Mouse (Mus musculus) heart, adult 8-10 months (tissue): ENCODE results near the gene Spsb1. TPM values are rescaled to one million over a fixed set of nuclear protein-coding genes. Genes with fewer than 3 reads are reported as not detected.

Experiments used
- DNase-seq: peaks from one replicate; pipeline ENCODE4 v3.0.0; 2022; ENCODE audit warnings: low spot score
- total RNA-seq, 4 experiments: library from RNA; stranded (reverse); gene quantifications; 2 replicates each; pipeline ENCODE4 v1.2.4; 2022

Spsb1 gene
- total RNA-seq, 4 experiments from 2014 or later: 24.7 to 43.0 (median 31.0) TPM

GRCm38 (mm10) chr4:149858097-149858496, 96.7 kb downstream of the Spsb1 start:
- DNase-seq: no peak

GRCm38 (mm10) chr4:149857688-149858087, 97.2 kb downstream of the Spsb1 start:
- DNase-seq: no peak

- no peak for DNase-seq
Measured at GRCm38 (mm10) chr4:149855892-149856807, 98.7 kb downstream of the Spsb1 start.

GRCm38 (mm10) chr4:149855180-149855891, 99.5 kb downstream of the Spsb1 start:
- no peak for DNase-seq

GRCm38 (mm10) chr4:149854770-149855169, 100.1 kb downstream of the Spsb1 start:
- no peak for DNase-seq

- DNase-seq: no peak
Measured at GRCm38 (mm10) chr4:149854301-149854708, 100.5 kb downstream of the Spsb1 start.

GRCm38 (mm10) chr4:149853698-149854284, 101.1 kb downstream of the Spsb1 start:
- DNase-seq: no peak

GRCm38 (mm10) chr4:149851554-149851953, 103.3 kb downstream of the Spsb1 start:
- DNase-seq: no peak

GRCm38 (mm10) chr4:149850674-149851073, 104.2 kb downstream of the Spsb1 start:
- no peak for DNase-seq

GRCm38 (mm10) chr4:149850045-149850444, 104.8 kb downstream of the Spsb1 start:
- DNase-seq: no peak

GRCm38 (mm10) chr4:149849035-149849434, 105.8 kb downstream of the Spsb1 start:
- peak; percentile 68 for DNase-seq

GRCm38 (mm10) chr4:149846861-149847631, 107.8 kb downstream of the Spsb1 start:
- DNase-seq: peak; percentile 79

Other genes starting within 250 kb of the Spsb1 start
- gene Tmem201, start 217.0 kb downstream of the Spsb1 start, total RNA-seq: 10 to 100 TPM; 92.2 to 93.9 (median 93.1) TPM
- gene Slc25a33, start 180.8 kb downstream of the Spsb1 start, total RNA-seq: 10 to 100 TPM; 19.9 to 28.9 (median 23.1) TPM
- gene H6pd, start 54.0 kb upstream of the Spsb1 start, total RNA-seq: 10 to 100 TPM; 37.5 to 44.8 (median 41.2) TPM
- gene Gpr157, start 132.3 kb upstream of the Spsb1 start, total RNA-seq: 10 to 100 TPM; 28.8 to 42.7 (median 39.0) TPM
- gene Slc2a5, start 164.2 kb upstream of the Spsb1 start, total RNA-seq: under 1 TPM in 1 of 4 experiments, not detected in 3; 0.55 TPM
- gene Slc2a7, start 193.9 kb upstream of the Spsb1 start, total RNA-seq: not detected
- under 1 TPM in 1 of 4 experiments, not detected in 3; 0.29 TPM for gene Car6, start 246.3 kb upstream of the Spsb1 start, total RNA-seq